Mouse (Mus musculus) bone marrow macrophage, adult 2 months (primary cell): ENCODE results near the gene A730009L09Rik. TPM values are rescaled to one million over a fixed set of nuclear protein-coding genes. Genes with fewer than 3 reads are reported as not detected.
A peak's percentile ranks its signal among the peaks of the same experiment; 100 is the strongest.

Experiments
- H3K27ac ChIP-seq: 2 replicates; pipeline ENCODE4 v1.5.1; 2012; ENCODE audit warnings: low read depth, low read length; ENCODE audit not compliant: insufficient read depth
- H3K4me1 ChIP-seq: 2 replicates; pipeline ENCODE4 v1.6.1; 2012; ENCODE audit warnings: low read length; ENCODE audit not compliant: control insufficient read depth, insufficient read depth
- H3K4me3 ChIP-seq: 2 replicates; pipeline ENCODE4 v1.5.1; 2012; ENCODE audit warnings: mild to moderate bottlenecking, low read length, moderate library complexity; ENCODE audit not compliant: insufficient read depth
- CTCF ChIP-seq: IDR thresholded peaks from 2 replicates; pipeline ENCODE4 v1.5.1; 2012; ENCODE audit warnings: low read depth, mild to moderate bottlenecking, low read length, moderate library complexity
- POLR2A ChIP-seq: IDR thresholded peaks from 2 replicates; pipeline ENCODE4 v1.6.1; 2012; ENCODE audit warnings: mild to moderate bottlenecking, low read depth, low read length, borderline replicate concordance
- polyA plus RNA-seq: library from polyadenylated mRNA; stranded (reverse); fragments of >200 nt; gene quantifications from 2 replicates; pipeline ENCODE4 v1.2.4, GENCODE M21; 2012; ENCODE audit not compliant: missing spikeins, insufficient read depth, insufficient read length

The A730009L09Rik gene
- polyA plus RNA-seq, 1 experiment: not detected

DNA sequence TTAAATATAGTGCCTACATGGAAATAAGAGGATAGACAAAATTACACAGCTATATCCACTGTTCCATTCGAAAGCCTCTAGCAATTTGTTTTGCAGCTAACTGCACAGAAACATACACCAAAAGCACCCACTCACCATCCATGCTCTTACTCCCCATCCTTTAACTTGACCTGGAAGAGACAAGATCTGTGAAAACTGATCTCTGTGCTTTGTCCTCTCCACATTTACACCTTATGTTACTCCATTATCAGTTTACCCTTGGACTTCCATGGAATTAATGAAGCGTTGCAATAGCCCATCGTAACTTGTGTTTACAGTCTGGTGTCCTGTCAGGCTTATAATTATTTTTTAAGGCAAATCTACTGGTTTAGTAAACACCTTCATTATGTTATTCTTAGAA lies 20.1 kb upstream of the A730009L09Rik start:
- TF ChIP-seq POLR2A (no peak), CTCF (no peak)
- Histone ChIP-seq H3K4me3 (no peak overlapping the region), H3K27ac (no peak overlapping the region), H3K4me1 (no peaks in the 10 kb centered on the region)

DNA sequence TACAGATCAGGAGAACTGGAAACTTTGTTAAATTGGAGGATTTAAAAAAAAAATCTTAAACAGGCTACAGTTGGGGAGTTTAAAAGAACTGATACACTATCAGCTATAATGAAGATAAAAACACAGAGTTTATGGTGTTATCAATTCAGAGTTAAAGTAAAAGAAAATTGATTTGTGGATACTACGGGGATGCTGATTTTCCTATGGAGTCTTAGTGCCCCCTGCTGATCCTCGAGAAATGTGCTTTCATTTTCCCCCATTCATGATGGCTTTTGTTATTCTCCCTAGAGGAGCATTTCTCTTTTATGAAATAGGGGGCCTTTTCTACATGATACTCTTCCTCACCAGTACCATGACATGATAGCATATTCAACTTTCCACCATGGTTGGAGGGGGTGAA lies 19.5 kb upstream of the A730009L09Rik start:
- H3K4me3 ChIP-seq: no peak overlapping the region
- no peaks in the 10 kb centered on the region for H3K4me1 ChIP-seq
- H3K27ac ChIP-seq: no peak overlapping the region
- TF ChIP-seq POLR2A: no peak
- TF ChIP-seq CTCF: no peak

DNA sequence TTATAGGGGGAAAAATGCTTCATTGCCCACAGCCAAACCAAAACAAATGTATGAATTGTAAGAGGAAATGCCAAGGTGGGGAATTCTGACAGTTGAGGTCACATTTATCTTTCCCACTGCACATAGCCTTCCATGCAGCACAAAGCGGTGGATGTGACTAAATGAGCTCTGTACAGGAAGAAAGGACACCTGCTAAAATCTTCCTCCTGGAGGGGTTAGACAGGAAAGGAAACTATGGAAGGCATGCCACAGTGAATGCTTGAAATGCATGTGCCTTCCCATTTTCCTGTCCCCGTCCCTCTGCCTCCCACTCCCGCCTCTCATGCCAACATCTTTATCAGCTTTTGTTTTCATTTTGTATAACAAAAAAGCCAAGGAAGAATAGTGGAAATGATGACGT lies 7.2 kb upstream of the A730009L09Rik start:
- Histone ChIP-seq H3K4me1 (no peaks in the 10 kb centered on the region), H3K27ac (no peak overlapping the region), H3K4me3 (no peak overlapping the region)
- TF ChIP-seq CTCF: no peak
- TF ChIP-seq POLR2A: no peak

DNA sequence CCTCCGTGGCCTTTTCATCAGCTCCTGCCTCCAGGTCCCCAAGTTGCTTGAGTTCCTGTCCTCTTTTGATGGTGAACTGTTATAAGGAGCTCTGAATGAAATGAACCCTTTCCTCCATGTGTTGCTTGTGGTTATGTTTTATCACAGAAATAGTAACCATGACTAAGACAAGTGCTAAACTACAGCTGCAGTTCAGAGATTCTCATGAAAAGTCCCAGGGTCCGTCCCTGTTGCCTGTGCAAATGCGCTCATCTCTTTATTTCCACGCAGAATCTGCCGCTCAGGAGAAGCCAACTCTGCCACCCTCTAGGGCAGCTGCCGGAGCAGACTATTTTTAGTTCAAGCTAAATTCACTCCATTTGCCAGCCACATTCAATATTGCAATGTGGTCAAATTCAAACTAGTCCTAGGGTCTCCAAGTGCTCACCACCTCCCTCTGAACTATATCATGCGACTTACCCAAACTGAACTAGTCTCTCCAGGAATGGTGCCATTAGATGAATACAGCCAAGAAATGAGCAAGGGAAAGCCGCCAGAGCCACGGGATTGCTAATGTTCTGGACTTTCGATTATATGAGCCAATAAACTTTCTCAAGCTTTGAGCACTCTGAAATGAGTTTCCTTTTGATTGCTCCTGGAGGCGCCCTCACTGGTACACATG lies 7.2 kb downstream of the A730009L09Rik start:
- Histone ChIP-seq H3K4me3 (no peak overlapping the region), H3K4me1 (no peaks in the 10 kb centered on the region), H3K27ac (no peak overlapping the region)
- TF ChIP-seq CTCF (no peak), POLR2A (no peak)

DNA sequence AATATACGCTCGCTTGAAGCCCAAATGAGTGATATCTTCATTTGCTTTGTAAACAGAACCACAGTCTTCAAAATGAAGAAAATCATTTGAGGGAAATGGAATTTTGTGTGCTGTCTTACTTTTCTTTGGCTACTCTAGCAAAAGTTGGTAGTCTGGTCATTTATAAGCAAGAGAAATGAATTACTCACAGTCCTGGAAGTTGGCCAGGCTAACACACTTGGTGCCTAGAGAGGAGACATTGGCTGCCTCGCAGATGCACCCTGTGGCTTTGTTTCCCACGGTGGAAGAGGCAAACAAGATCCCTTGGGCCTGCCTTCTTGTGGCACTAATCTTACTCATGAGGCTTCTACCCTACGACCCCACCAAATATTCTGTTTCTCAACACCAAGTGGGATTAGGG lies 8.1 kb downstream of the A730009L09Rik start:
- no peak overlapping the region for H3K4me3 ChIP-seq
- no peaks in the 10 kb centered on the region for H3K4me1 ChIP-seq
- no peak overlapping the region for H3K27ac ChIP-seq
- no peak for TF ChIP-seq POLR2A
- TF ChIP-seq CTCF: no peak

DNA sequence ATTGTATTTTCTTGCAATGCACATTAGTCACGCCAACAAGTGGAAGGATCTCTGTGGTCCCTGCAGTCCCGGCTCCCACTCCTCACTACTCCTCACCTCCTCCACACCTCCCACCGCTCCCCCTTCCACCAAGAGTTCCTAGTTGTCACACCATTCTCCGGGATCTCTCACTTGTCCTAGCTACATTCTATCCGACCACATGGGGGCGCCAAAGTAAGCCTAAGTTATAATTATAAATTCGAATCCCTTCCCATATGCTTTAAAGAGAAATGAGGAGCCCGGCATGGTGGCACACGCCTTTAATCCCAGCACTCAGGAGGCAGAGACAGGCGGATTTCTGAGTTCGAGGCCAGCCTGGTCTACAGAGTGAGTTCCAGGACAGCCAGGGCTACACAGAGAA lies 12.5 kb downstream of the A730009L09Rik start:
- TF ChIP-seq POLR2A (no peak), CTCF (peak; percentile 28; the same call in 1 of the 2 replicates)
- Histone ChIP-seq H3K4me3 (no peak overlapping the region), H3K4me1 (no peaks in the 10 kb centered on the region), H3K27ac (no peak overlapping the region)

DNA sequence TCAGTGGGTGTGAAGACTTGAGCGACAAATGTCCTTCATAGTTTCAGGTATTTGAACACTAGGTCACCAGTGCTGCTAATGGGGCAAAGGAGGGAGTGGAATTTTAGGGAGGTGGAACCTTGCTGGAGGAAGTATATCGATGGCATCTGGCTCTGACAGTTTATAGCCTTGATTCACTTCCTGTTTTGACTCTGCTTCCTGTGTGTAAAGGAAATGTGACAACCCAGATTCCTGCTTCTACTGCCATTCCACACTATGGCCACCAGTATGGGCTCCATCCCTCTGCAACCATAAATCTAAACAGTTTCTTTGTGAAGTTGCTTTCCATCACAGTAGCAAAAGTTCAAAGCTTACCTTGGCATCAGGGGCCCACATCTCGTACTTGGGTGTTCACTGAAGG lies 17.9 kb downstream of the A730009L09Rik start:
- Histone ChIP-seq H3K4me1 (no peaks in the 10 kb centered on the region), H3K27ac (no peak overlapping the region), H3K4me3 (no peak overlapping the region)
- TF ChIP-seq POLR2A (no peak), CTCF (no peak)

DNA sequence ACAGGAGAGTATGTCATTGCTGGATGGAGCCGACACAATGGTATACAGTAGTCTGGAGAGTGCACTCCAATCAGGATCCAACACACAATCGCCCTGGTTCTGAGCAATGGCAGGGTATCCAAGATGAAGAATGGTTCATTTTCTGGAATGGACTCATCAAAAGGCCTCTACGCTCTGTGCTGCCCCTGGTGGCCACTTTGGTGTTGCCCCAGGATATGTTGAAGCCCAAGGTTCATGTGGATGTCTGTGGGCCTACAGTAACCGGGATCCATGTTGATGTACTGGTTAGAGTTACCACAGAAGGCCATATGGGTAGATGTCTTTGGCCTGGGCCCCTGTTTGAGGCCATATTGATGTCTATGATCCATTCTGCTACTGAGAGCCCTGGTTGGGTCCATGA lies 31.1 kb downstream of the A730009L09Rik start:
- Histone ChIP-seq H3K27ac (no peak overlapping the region), H3K4me1 (no peaks in the 10 kb centered on the region), H3K4me3 (no peak overlapping the region)
- TF ChIP-seq POLR2A (no peak), CTCF (0 out of 2 replicates have a peak, but pooled peaks have one; percentile 13)

DNA sequence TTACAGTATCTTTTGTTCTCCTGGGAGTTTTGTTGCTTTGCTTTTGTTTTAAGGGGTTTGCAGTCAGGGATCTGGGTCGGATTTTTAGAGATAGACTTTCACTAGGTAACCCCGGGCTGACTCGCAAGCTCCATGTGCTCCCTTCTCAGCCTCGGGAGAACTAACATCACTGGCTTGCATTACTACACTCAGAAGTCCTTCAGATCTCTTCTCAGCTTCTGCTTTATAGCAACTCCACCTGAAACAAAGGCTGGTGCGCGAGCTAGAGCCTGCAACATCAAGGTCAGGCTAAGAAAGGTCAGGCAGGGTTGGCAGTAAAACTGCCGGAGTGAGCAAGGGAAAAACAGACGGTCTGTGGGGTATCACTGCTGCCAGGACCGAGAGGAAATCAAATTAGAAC lies 34.2 kb downstream of the A730009L09Rik start:
- Histone ChIP-seq H3K4me1 (no peaks in the 10 kb centered on the region), H3K27ac (no peak overlapping the region), H3K4me3 (no peak overlapping the region)
- TF ChIP-seq CTCF: no peak
- TF ChIP-seq POLR2A: no peak

DNA sequence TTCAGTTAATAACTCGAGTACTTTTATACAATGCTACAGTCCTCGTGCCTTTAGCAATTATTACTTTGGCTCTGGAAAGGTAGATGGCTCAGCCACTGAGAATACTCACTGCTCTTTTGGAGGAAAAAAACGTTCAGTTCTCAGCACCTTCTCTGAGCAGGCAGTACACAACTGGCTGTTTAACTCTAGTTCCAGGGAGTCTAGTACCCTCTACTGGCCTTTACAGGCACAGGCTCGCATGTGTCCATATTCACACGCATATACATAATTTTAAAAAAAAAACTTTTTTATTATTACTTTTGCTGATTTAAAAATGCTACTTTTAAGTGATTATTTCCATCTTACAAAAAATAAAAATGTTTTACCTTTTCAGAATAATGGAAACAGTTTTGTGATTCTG lies 35.5 kb downstream of the A730009L09Rik start:
- no peaks in the 10 kb centered on the region for H3K4me1 ChIP-seq
- H3K27ac ChIP-seq: no peak overlapping the region
- H3K4me3 ChIP-seq: no peak overlapping the region
- no peak for TF ChIP-seq CTCF
- no peak for TF ChIP-seq POLR2A
